Mouse (Mus musculus) liver, postnatal 0 days (tissue): ENCODE measurements around the gene Col9a1. TPM values are rescaled to one million over a fixed set of nuclear protein-coding genes. Genes with fewer than 3 reads are reported as not detected.

ENCODE experiments used
- ATAC-seq: fragments of 200-750 bp; cut with Nextera tagmentation; 2 replicates; pipeline ENCODE4 v1.8.0; 2017; ENCODE audit warnings: mild to moderate bottlenecking, moderate library complexity
- DNase-seq: peaks from one replicate; pipeline ENCODE4 v3.0.0-alpha.2; 2016
- H3K27ac ChIP-seq: fragments of 300-500 bp; sonication (generic); 2 replicates; pipeline ENCODE4 v1.5.1; 2014; ENCODE audit warnings: antibody characterized with exemption, moderate library complexity, mild to moderate bottlenecking, low read depth
- H3K27me3 ChIP-seq: fragments of 300-500 bp; sonication (generic); 2 replicates; pipeline ENCODE4 v1.6.1; 2014; ENCODE audit warnings: low read length, control low read depth, mixed read lengths; ENCODE audit not compliant: insufficient read depth
- H3K36me3 ChIP-seq: fragments of 300-500 bp; sonication (generic); replicated peaks from 2 replicates; pipeline ENCODE4 v1.6.1; 2014; ENCODE audit warnings: mild to moderate bottlenecking, control low read depth, low read length, moderate library complexity, mixed read lengths; ENCODE audit not compliant: insufficient read depth
- H3K4me1 ChIP-seq: fragments of 300-500 bp; sonication (generic); 2 replicates; pipeline ENCODE4 v1.6.1; 2014; ENCODE audit warnings: antibody characterized with exemption, mild to moderate bottlenecking, control low read depth; ENCODE audit not compliant: insufficient read depth
- H3K4me2 ChIP-seq: fragments of 300-500 bp; sonication (generic); 2 replicates; pipeline ENCODE4 v1.6.1; 2014; ENCODE audit warnings: low read depth, mild to moderate bottlenecking, low read length, moderate library complexity, mixed read lengths
- H3K4me3 ChIP-seq: fragments of 300-500 bp; sonication (generic); 2 replicates; pipeline ENCODE4 v1.5.1; 2014; ENCODE audit warnings: low read depth, low read length
- H3K9ac ChIP-seq: fragments of 300-500 bp; sonication (generic); replicated peaks from 2 replicates; pipeline ENCODE4 v1.6.1; 2014; ENCODE audit warnings: mild to moderate bottlenecking, moderate library complexity
- H3K9me3 ChIP-seq: fragments of 300-500 bp; sonication (generic); 2 replicates; pipeline ENCODE4 v1.6.1; 2016; ENCODE audit warnings: mild to moderate bottlenecking, control low read depth, low read length, mixed read lengths
- CTCF ChIP-seq: sonication (generic); IDR thresholded peaks from 2 replicates; pipeline ENCODE4 v1.5.1; 2016; ENCODE audit warnings: antibody characterized with exemption, low read depth
- EP300 ChIP-seq: IDR thresholded peaks from 2 replicates; pipeline ENCODE4 v1.6.1; 2016; ENCODE audit warnings: antibody characterized with exemption, low read depth, mild to moderate bottlenecking
- WGBS: fragments of 180-500 bp; shearing (Covaris S2); extraction: QIAGEN DNeasy Blood & Tissue Kit; methylation state at CpG from one replicate; pipeline ENCODE4 v1.1.7; 2014; ENCODE audit not compliant: insufficient replicate concordance; 5-methylcytosine and 5-hydroxymethylcytosine counted together
- polyA plus RNA-seq: library from polyadenylated mRNA; unstranded; fragments of >200 nt; fragmentation: Nextera tagmentation; extraction: Ambion mirVana; gene quantifications from 2 replicates; pipeline ENCODE4 v1.2.1, GENCODE M21; 2015

Col9a1 gene
- polyA plus RNA-seq, 1 experiment from 2014 or later: 0.05 TPM

GRCm38 (mm10) chr1:24195951-24196517 is 18.6 kb downstream of the Col9a1 start:
- 40% methylated on average over 3 of the region's 3 CpGs for WGBS
- Histone ChIP-seq H3K27me3 (no peaks in the 10 kb centered on the region), H3K36me3 (no peaks in the 10 kb centered on the region), H3K4me2 (no peak overlapping the region), H3K4me3 (no peak overlapping the region), H3K9me3 (no peaks in the 10 kb centered on the region), H3K27ac (no peak overlapping the region), H3K9ac (no peak overlapping the region), H3K4me1 (no peaks in the 10 kb centered on the region)
- ATAC-seq (no peak), DNase-seq (no peak)
- TF ChIP-seq CTCF (no peak), EP300 (no peak)

- Histone ChIP-seq H3K27ac (no peak overlapping the region), H3K36me3 (no peaks in the 10 kb centered on the region), H3K9me3 (no peaks in the 10 kb centered on the region), H3K4me1 (no peaks in the 10 kb centered on the region), H3K27me3 (no peaks in the 10 kb centered on the region), H3K9ac (no peak overlapping the region), H3K4me3 (no peak overlapping the region), H3K4me2 (no peak overlapping the region)
- no peak for ATAC-seq
- 72% methylated on average over 9 of the region's 9 CpGs for WGBS
- no peak for DNase-seq
- TF ChIP-seq CTCF (no peak), EP300 (no peak)
These were observed 34.4 kb downstream of the Col9a1 start for GRCm38 (mm10) chr1:24211621-24212385.

- no peak for DNase-seq
- 66% methylated on average over 6 of the region's 6 CpGs for WGBS
These were observed 41.6 kb downstream of the Col9a1 start for GRCm38 (mm10) chr1:24219041-24219440.

GRCm38 (mm10) chr1:24222231-24222630 is 44.8 kb downstream of the Col9a1 start:
- H3K27me3 ChIP-seq: no peaks in the 10 kb centered on the region
- no peak for TF ChIP-seq CTCF
- TF ChIP-seq EP300: no peak
- DNase-seq (no peak), ATAC-seq (no peak)
- no peak overlapping the region for H3K4me3 ChIP-seq
- 82% methylated on average over 2 of the region's 2 CpGs for WGBS
- no peaks in the 10 kb centered on the region for H3K36me3 ChIP-seq
- no peak overlapping the region for H3K9ac ChIP-seq
- no peaks in the 10 kb centered on the region for H3K4me1 ChIP-seq
- H3K27ac ChIP-seq: no peak overlapping the region
- no peaks in the 10 kb centered on the region for H3K9me3 ChIP-seq
- no peak overlapping the region for H3K4me2 ChIP-seq

More at GRCm38 (mm10) chr1:24219041-24219440, 41.6 kb downstream of the Col9a1 start:
- Histone ChIP-seq H3K4me2 (no peak overlapping the region), H3K4me3 (no peak overlapping the region), H3K4me1 (no peaks in the 10 kb centered on the region), H3K9ac (no peak overlapping the region), H3K27me3 (no peaks in the 10 kb centered on the region), H3K36me3 (no peaks in the 10 kb centered on the region), H3K27ac (no peak overlapping the region), H3K9me3 (no peaks in the 10 kb centered on the region)
- TF ChIP-seq EP300 (no peak), CTCF (no peak)
- ATAC-seq: no peak

- no peaks in the 10 kb centered on the region for H3K36me3 ChIP-seq
- no peak for DNase-seq
- no peak overlapping the region for H3K9ac ChIP-seq
- WGBS: 77% methylated on average over 8 of the region's 8 CpGs
- no peaks in the 10 kb centered on the region for H3K27me3 ChIP-seq
- TF ChIP-seq EP300 (no peak), CTCF (no peak)
- no peak for ATAC-seq
- H3K4me2 ChIP-seq: no peak overlapping the region
- H3K9me3 ChIP-seq: no peaks in the 10 kb centered on the region
- no peak overlapping the region for H3K27ac ChIP-seq
- H3K4me3 ChIP-seq: no peak overlapping the region
- H3K4me1 ChIP-seq: no peaks in the 10 kb centered on the region
These were observed 45.7 kb downstream of the Col9a1 start for GRCm38 (mm10) chr1:24222981-24223612.

- H3K9me3 ChIP-seq: no peaks in the 10 kb centered on the region
- 67% methylated on average over 4 of the region's 4 CpGs for WGBS
- TF ChIP-seq CTCF (no peak), EP300 (no peak)
- H3K4me3 ChIP-seq: no peak overlapping the region
- H3K9ac ChIP-seq: no peak overlapping the region
- ATAC-seq (no peak), DNase-seq (no peak)
- no peak overlapping the region for H3K4me2 ChIP-seq
- H3K4me1 ChIP-seq: no peaks in the 10 kb centered on the region
- H3K27ac ChIP-seq: no peak overlapping the region
- H3K27me3 ChIP-seq: no peaks in the 10 kb centered on the region
- H3K36me3 ChIP-seq: no peaks in the 10 kb centered on the region
These were observed 48.6 kb downstream of the Col9a1 start for GRCm38 (mm10) chr1:24225825-24226526.
